Mouse (Mus musculus) ovary, adult 2 months (tissue): Measurements from ENCODE around the gene Casp1. TPM values are rescaled to one million over a fixed set of nuclear protein-coding genes. Genes with fewer than 3 reads are reported as not detected.

Source experiments
- polyA plus RNA-seq: library from polyadenylated mRNA; depleted of rRNA; stranded (reverse); fragments of >200 nt; gene quantifications from 2 replicates; pipeline ENCODE4 v1.2.3, GENCODE M21; 2012; rRNA removed

Gene Casp1
- polyA plus RNA-seq: 0.12 TPM in 1 of 2 replicates, not detected in the other

GRCm38 (mm10) chr9:5298329-5299131 is at the start of gene Casp1:
Gene Casp1 (plus strand): TSS chr9:5298517.

GRCm38 (mm10) chr9:5308561-5308960 is 10.2 kb downstream of the Casp1 start, which contains the start of gene Casp4:
Gene Casp4 (plus strand): TSS chr9:5308828.

GRCm38 (mm10) chr9:5345291-5345898 is 47.1 kb downstream of the Casp1 start, which contains the start of gene Casp12:
Gene Casp12 (plus strand): TSS chr9:5345430.

Other genes starting within 250 kb of the Casp1 start
- gene Casp4, start 10.3 kb downstream of the Casp1 start, polyA plus RNA-seq: 1.7 and 2.4 TPM in 2 replicates
- 0.37 and 1.3 TPM in 2 replicates for gene Casp12, start 46.9 kb downstream of the Casp1 start, polyA plus RNA-seq